Mouse (Mus musculus): ENCODE data around the gene Gm3045. TPM values are rescaled to one million over a fixed set of nuclear protein-coding genes. Genes with fewer than 3 reads are reported as not detected.
A peak's percentile ranks its signal among the peaks of the same experiment; 100 is the strongest.

Gm3045 gene
- polyA plus RNA-seq, 1 experiment: not detected

- no peaks in the 10 kb centered on the region for H3K4me1 ChIP-seq (ENCODE audit: control insufficient read depth, insufficient read depth, low read length)
- no peak overlapping the region for H3K27ac ChIP-seq (ENCODE audit: insufficient read depth, low read length)
- no peak for TF ChIP-seq CTCF (IDR thresholded peaks at IDR 0.05; ENCODE audit: extremely low read depth, insufficient read depth, low read length)
- TF ChIP-seq POLR2A (IDR thresholded peaks at IDR 0.05; ENCODE audit: extremely low read depth, insufficient read depth, low read length): no peak
- H3K4me3 ChIP-seq (ENCODE audit: insufficient read depth, low read length): no peak overlapping the region
These were observed 21.8 kb upstream of the Gm3045 start for GRCm38 (mm10) chr13:56404511-56405140.

- Histone ChIP-seq H3K4me1 (ENCODE audit: control insufficient read depth, insufficient read depth, low read length) (no peaks in the 10 kb centered on the region), H3K4me3 (ENCODE audit: insufficient read depth, low read length) (no peak overlapping the region), H3K27ac (ENCODE audit: insufficient read depth, low read length) (no peak overlapping the region)
- no peak for TF ChIP-seq POLR2A (IDR thresholded peaks at IDR 0.05; ENCODE audit: extremely low read depth, insufficient read depth, low read length)
- no peak for TF ChIP-seq CTCF (IDR thresholded peaks at IDR 0.05; ENCODE audit: extremely low read depth, insufficient read depth, low read length)
These were observed 14.0 kb upstream of the Gm3045 start for GRCm38 (mm10) chr13:56412286-56412873.

- no peak overlapping the region for H3K4me3 ChIP-seq (ENCODE audit: insufficient read depth, low read length)
- TF ChIP-seq POLR2A (IDR thresholded peaks at IDR 0.05; ENCODE audit: extremely low read depth, insufficient read depth, low read length) (no peak), CTCF (IDR thresholded peaks at IDR 0.05; ENCODE audit: extremely low read depth, insufficient read depth, low read length) (no peak)
- no peak overlapping the region for H3K27ac ChIP-seq (ENCODE audit: insufficient read depth, low read length)
- no peaks in the 10 kb centered on the region for H3K4me1 ChIP-seq (ENCODE audit: control insufficient read depth, insufficient read depth, low read length)
These were observed 7.5 kb upstream of the Gm3045 start for GRCm38 (mm10) chr13:56418685-56419483.

GRCm38 (mm10) chr13:56419538-56419937 lies 6.9 kb upstream of the Gm3045 start:
- Histone ChIP-seq H3K4me3 (ENCODE audit: insufficient read depth, low read length) (no peak overlapping the region), H3K27ac (ENCODE audit: insufficient read depth, low read length) (no peak overlapping the region), H3K4me1 (ENCODE audit: control insufficient read depth, insufficient read depth, low read length) (no peaks in the 10 kb centered on the region)
- TF ChIP-seq POLR2A (IDR thresholded peaks at IDR 0.05; ENCODE audit: extremely low read depth, insufficient read depth, low read length) (no peak), CTCF (IDR thresholded peaks at IDR 0.05; ENCODE audit: extremely low read depth, insufficient read depth, low read length) (no peak)

GRCm38 (mm10) chr13:56422072-56422723 lies 4.2 kb upstream of the Gm3045 start:
- Histone ChIP-seq H3K4me3 (ENCODE audit: insufficient read depth, low read length) (no peak overlapping the region), H3K27ac (ENCODE audit: insufficient read depth, low read length) (no peak overlapping the region), H3K4me1 (ENCODE audit: control insufficient read depth, insufficient read depth, low read length) (no peaks in the 10 kb centered on the region)
- peak; percentile 52; the same call in 1 of the 2 replicates for TF ChIP-seq CTCF (IDR thresholded peaks at IDR 0.05; ENCODE audit: extremely low read depth, insufficient read depth, low read length)
- no peak for TF ChIP-seq POLR2A (IDR thresholded peaks at IDR 0.05; ENCODE audit: extremely low read depth, insufficient read depth, low read length)

- TF ChIP-seq POLR2A (IDR thresholded peaks at IDR 0.05; ENCODE audit: extremely low read depth, insufficient read depth, low read length) (no peak), CTCF (IDR thresholded peaks at IDR 0.05; ENCODE audit: extremely low read depth, insufficient read depth, low read length) (no peak)
- H3K4me3 ChIP-seq (ENCODE audit: insufficient read depth, low read length): no peak overlapping the region
- no peak overlapping the region for H3K27ac ChIP-seq (ENCODE audit: insufficient read depth, low read length)
- H3K4me1 ChIP-seq (ENCODE audit: control insufficient read depth, insufficient read depth, low read length): no peaks in the 10 kb centered on the region
These were observed 463 bp upstream of the Gm3045 start for GRCm38 (mm10) chr13:56425931-56426330.

GRCm38 (mm10) chr13:56428724-56429500 lies 2.5 kb downstream of the Gm3045 start:
- TF ChIP-seq POLR2A (IDR thresholded peaks at IDR 0.05; ENCODE audit: extremely low read depth, insufficient read depth, low read length): no peak
- TF ChIP-seq CTCF (IDR thresholded peaks at IDR 0.05; ENCODE audit: extremely low read depth, insufficient read depth, low read length): peak; percentile 82
- Histone ChIP-seq H3K4me1 (ENCODE audit: control insufficient read depth, insufficient read depth, low read length) (no peaks in the 10 kb centered on the region), H3K4me3 (ENCODE audit: insufficient read depth, low read length) (no peak overlapping the region), H3K27ac (ENCODE audit: insufficient read depth, low read length) (no peak overlapping the region)

GRCm38 (mm10) chr13:56432496-56432895 lies 6.1 kb downstream of the Gm3045 start:
- no peaks in the 10 kb centered on the region for H3K4me1 ChIP-seq (ENCODE audit: control insufficient read depth, insufficient read depth, low read length)
- no peak for TF ChIP-seq POLR2A (IDR thresholded peaks at IDR 0.05; ENCODE audit: extremely low read depth, insufficient read depth, low read length)
- H3K27ac ChIP-seq (ENCODE audit: insufficient read depth, low read length): no peak overlapping the region
- no peak overlapping the region for H3K4me3 ChIP-seq (ENCODE audit: insufficient read depth, low read length)

- Histone ChIP-seq H3K27ac (ENCODE audit: insufficient read depth, low read length) (no peak overlapping the region), H3K4me3 (ENCODE audit: insufficient read depth, low read length) (no peak overlapping the region), H3K4me1 (ENCODE audit: control insufficient read depth, insufficient read depth, low read length) (no peaks in the 10 kb centered on the region; the same call in 1 of the 2 replicates)
- TF ChIP-seq CTCF (IDR thresholded peaks at IDR 0.05; ENCODE audit: extremely low read depth, insufficient read depth, low read length) (peak; percentile 58), POLR2A (IDR thresholded peaks at IDR 0.05; ENCODE audit: extremely low read depth, insufficient read depth, low read length) (no peak)
These were observed 7.1 kb downstream of the Gm3045 start for GRCm38 (mm10) chr13:56433466-56433865.
